Mouse (Mus musculus) T-helper 17 cell (primary cell): ENCODE measurements around the gene Rasgef1a.

Experiments
- in situ Hi-C, 2 experiments: fragments of 300-600 bp; cut with MboI, MseI; formaldehyde crosslinking; loops; 1 replicate in 1 of 2; 2 replicates in 1 of 2; pipeline ENCODE4 v1.15.1; 2025; ENCODE audit warnings: high pct_unique_total_duplicates in 2 of 2

Rasgef1a gene

GRCm38 (mm10) chr6:118022898-118023635 is 11.8 kb downstream of the Rasgef1a start:
- in situ Hi-C loops = no loop called here

DNA sequence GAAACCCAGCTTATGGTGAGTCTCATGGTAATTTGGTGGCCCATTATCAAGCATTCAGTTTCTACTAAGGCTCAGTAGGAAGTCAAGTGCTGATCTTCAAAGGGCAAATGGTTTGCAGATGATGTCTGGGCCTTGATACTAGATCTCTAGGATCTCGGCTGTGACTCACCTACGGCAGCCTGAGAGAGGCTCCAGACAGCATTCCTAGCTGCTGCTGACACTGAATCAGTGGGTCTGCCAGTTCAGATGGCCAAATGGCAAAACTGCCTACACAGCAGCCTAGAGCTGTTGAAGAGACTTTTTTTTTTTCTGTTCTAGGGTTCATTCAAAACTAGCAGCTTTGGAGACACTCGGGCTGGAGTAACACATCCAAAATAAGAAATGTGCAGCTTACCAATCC is 15.8 kb downstream of the Rasgef1a start:
- in situ Hi-C loops = loop anchor here in 1 of 2 experiments (25.0 kb wide), 1 partner anchor 865 kb away; the partner anchor contains the start of gene Cxcl12

DNA sequence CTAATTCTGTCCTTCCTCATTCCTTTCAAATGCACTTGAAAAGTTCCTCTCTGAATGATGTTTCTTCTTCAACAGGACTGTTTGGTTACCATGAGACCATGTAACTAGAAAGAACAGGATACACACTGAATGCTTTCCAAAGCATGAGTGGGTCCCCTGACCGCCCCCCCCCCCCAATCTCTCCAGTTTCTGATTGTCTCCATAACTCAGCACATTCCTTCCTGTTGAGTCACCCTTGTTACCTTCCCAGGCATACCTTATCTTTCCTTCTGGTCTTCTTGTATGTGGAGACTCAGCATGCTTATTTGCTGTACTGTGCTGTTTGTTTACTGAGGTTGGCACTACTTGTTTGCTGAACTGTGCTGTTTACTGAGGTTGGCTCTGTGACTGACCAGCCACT is 20.2 kb downstream of the Rasgef1a start:
- in situ Hi-C loops = loop anchor here in 1 of 2 experiments (25.0 kb wide), 1 partner anchor 869 kb away; the partner anchor contains the start of gene Cxcl12

DNA sequence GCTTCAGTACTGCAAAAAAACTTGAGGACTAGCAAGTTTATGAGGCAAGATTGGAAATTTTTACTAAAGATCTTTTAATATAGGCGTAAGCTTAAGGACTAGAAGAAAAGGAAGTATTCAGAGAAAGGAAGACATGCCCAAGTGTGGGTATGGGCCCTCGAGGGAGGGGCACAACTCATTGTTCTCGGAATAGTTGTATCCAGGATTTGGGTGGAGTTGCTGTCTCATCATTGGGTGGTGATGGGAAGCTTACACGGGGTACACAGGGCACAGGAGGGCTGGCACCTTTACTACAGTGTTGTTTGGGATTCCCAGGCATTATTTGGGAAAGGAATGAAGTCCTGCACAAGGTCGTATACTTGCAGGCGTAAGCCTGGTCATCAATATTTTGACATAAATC is 24.4 kb downstream of the Rasgef1a start:
- in situ Hi-C loops = loop anchor here in 1 of 2 experiments (25.0 kb wide), 1 partner anchor 873 kb away; the partner anchor contains the start of gene Cxcl12

- in situ Hi-C loops = loop anchor here in 1 of 2 experiments (25.0 kb wide), 1 partner anchor 874 kb away; the partner anchor contains the start of gene Cxcl12
These were observed 25.0 kb downstream of the Rasgef1a start for GRCm38 (mm10) chr6:118036118-118036805.

- in situ Hi-C loops = loop anchor here in 1 of 2 experiments (25.0 kb wide), 1 partner anchor 875 kb away; the partner anchor contains the start of gene Cxcl12
These were observed 25.6 kb downstream of the Rasgef1a start for GRCm38 (mm10) chr6:118036866-118037265.

DNA sequence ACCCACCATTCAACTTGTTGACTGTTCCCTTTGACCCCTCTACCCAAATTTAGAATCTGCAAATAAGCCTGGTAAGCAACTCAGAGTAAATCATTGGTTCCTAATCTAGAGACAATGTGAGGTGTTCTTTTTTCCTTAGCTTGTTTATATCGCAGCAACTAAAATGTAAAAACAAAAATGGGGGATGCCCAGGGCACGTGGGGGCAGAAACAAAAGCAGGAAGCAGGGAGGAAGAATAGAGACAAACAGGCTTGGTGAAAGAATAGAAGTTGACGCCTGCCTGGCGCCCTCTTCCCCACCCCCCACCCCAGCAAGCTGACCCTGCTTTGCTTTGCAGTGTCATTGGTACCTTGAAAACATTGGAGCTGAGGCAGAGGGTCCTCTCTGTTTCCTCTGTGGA is 33.9 kb downstream of the Rasgef1a start:
- in situ Hi-C loops = loop anchor here in 1 of 2 experiments (25.0 kb wide), 1 partner anchor 883 kb away; the partner anchor contains the start of gene Cxcl12

- in situ Hi-C loops = loop anchor here in 1 of 2 experiments (25.0 kb wide), 1 partner anchor 884 kb away; the partner anchor contains the start of gene Cxcl12
These were observed 34.7 kb downstream of the Rasgef1a start for GRCm38 (mm10) chr6:118045892-118046291.

DNA sequence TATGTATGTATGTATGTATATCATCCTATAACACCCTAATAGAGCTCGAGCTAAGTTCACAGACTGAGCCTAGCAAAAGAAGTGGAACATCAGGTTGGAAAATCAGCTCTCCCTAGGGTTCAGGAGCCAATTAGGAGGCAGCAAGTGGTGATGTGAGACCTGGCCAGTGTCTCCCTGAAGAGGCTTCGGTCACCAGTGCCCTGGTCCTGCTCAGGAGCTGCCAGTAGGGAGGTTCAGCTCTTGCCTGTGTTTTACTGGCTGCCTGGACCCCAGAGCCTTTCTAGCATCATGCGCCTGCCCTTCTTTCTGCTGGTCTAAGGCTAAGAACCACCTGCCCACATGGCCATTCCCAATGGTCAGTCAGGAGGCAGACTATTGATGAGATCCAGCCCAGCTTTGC is 35.3 kb downstream of the Rasgef1a start:
- in situ Hi-C loops = loop anchor here in 1 of 2 experiments (25.0 kb wide), 1 partner anchor 884 kb away; the partner anchor contains the start of gene Cxcl12

DNA sequence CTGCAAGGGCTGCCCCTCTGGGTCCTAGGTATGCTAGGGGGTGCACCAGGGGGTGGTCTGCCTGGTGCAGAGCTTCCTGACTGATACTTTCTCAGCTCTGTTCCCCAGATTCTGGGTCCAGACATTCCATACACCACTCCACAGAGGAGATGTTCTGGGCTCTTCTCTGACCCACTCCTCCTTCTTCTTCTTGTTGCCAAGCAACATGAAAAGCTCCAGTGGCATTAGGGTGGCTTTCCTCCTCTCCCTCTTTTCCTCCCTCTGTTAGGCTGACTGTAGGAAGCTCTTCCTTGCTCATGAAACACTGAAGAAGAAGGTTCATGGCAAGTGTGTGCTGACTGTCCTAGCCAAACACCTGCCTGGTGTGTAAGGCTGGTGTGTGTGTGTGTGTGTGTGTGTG is 35.7 kb downstream of the Rasgef1a start:
- in situ Hi-C loops = loop anchor here in 1 of 2 experiments (25.0 kb wide), 1 partner anchor 885 kb away; the partner anchor contains the start of gene Cxcl12

DNA sequence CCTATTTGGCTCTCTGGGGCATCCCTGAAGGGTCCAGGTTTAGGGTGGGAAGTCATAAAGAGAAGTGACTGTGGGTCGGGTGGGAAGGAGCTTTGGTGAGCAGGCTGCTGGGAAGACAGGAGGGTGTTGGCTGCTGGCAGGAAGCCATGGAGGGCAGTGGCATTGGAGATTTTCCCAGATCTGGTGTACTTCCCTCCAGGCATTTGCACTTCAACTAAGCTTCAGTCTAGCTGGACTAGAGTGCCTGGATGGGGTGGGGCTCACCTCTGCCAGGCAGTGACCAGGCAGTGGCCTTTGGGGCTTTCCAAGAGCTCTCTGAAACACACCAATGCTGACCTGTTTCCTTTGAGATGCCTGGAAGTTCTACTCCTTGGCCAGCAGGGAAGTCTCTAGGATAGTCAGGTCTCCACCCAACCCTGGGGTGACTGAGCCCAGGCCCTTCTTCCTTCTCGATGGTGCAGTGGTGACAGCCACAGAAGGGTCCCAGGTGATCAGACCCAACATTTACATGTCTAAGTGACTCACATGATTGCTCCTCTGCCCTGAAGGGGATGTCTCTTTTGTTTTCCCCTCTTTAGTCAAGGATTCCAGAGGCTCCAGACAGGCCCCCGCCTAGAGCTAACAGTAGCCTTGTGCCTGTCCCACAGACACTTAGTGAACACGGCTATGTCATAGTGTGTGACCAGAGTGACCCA is 36.7 kb downstream of the Rasgef1a start:
- in situ Hi-C loops = loop anchor here in 1 of 2 experiments (25.0 kb wide), 1 partner anchor 886 kb away; the partner anchor contains the start of gene Cxcl12

GRCm38 (mm10) chr6:118049776-118050175 is 38.5 kb downstream of the Rasgef1a start:
- in situ Hi-C loops = loop anchor here in 1 of 2 experiments (25.0 kb wide), 1 partner anchor 887 kb away; the partner anchor contains the start of gene Cxcl12

DNA sequence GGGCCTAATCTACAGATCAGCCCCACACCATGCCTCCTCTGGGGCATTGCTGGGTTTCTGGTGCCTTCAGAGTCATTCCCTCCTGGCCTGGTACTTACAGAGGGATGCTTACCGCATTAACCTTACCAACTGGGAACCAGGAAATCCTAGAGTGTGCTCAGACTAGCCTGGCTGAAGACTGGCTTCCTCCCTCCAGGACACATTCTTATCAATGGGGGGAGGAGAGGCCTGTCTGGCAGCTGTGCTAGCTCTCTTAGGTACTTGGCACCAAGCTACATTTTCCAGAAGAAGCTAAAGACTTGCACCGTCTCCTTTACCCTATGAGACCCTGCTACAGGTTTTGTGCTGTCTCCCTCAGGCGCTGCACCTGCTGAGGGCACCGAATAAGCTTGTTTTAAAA is 40.2 kb downstream of the Rasgef1a start:
- in situ Hi-C loops = no loop called here

DNA sequence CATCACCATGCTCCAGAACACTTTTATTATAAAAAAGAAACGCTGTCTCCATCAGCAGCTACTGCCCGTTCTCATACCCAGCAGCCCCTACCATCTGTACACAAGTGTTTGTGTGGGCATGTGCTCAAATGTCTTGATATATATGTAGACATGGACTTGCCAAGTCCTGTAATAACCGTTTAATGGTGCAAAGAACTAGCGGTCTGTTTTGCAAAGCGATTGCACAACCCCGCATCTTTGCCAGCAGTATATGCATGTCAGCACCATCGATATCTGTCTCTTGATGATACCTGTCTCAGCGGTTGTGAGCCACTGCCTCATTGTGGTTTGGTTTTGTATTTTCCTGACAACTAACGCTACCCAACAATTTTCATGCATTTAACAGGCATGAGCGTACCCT is 44.0 kb downstream of the Rasgef1a start:
- in situ Hi-C loops = no loop called here

GRCm38 (mm10) chr6:118061266-118061665 is 50.0 kb downstream of the Rasgef1a start:
- in situ Hi-C loops = no loop called here

DNA sequence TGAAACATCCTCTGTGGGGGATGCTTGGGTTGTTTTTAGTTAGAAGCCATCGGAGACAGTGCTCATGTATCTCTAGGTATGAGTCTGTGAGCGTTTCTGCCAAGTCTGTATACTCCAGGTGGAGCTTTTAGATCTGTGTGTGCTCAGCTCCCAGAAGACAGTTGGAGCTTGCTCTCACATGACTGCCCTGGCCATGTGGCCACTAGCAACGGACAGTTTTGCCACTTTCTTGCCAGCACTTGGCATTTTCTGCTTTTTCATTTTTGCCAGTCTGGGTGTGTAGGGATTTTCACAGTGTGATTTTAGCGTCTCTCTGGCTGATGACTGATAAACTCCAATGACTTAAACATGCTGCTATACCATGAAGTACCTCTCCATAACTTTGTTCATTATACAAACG is 52.0 kb downstream of the Rasgef1a start:
- in situ Hi-C loops = no loop called here

DNA sequence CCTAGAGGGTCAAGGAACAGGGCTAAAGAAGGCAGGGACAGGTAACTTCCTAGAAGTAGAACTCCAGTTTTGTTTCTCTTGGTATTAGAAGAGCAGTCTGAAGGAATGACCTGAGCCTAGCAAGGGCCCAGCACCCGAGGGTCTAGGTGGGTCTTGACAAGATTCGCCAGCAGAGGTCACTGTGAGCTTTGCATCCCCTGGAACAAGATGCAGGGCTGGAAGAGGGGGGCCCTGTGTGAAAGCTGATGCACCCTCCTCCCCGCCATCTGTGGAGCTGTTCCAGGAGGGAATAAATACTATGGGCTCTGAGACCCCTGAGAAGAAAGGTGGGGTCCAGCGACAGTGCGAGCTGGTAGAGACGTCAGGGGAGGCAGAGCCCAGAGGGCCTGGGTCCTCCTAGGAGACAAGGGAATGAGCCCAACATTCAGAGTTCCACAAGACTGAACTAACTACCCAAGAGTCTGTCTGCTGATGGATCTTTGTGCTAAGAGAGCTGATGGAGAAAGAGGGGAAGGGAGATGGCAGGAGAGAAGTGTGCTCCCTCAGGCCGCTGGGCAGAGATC is 53.8 kb downstream of the Rasgef1a start:
- in situ Hi-C loops = no loop called here

GRCm38 (mm10) chr6:118065837-118066198 is 54.6 kb downstream of the Rasgef1a start:
- in situ Hi-C loops = no loop called here

DNA sequence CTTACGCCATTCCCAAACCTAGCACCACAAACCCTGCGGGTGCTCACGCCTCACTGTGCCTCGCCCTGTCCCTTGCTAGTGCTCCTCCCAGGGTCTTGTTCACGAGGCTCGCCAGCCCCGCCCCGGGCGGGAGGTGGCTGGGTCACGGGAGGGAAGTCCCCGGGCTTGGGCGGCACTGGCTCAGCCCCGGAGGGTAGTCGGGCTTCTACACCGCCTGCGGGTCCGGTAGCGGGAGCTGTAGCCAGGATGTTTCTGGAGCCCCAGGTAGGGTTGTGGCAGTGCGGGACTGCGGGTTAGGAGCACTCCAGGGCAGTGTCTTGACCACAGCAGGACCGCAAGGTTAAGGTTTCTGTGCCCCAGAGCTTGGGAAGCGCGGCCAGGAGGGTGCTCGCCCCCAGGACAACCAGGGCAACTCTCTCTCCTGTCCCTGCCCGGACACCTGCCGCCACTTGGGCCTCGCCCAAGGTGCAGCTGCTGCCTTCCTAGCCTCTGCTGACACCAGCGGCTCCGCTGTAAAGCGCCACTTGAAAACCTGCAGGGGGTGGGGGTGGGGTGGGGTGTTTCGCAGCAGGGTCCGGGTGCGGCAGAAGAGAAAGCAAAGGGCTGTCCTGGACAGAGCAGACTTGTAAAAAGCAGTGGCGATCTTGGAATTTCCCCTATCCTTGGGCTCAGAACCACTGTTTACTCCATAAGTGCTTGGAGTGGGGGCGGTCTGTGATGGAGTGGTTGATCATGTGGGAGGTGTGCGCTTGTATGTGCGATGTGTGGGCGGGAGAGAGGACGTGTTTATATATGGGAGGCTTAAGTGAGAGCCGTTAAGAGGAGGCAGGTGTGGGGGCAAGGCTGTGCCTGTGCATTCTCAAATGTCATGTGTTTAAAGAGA is 55.2 kb downstream of the Rasgef1a start:
- in situ Hi-C loops = no loop called here

DNA sequence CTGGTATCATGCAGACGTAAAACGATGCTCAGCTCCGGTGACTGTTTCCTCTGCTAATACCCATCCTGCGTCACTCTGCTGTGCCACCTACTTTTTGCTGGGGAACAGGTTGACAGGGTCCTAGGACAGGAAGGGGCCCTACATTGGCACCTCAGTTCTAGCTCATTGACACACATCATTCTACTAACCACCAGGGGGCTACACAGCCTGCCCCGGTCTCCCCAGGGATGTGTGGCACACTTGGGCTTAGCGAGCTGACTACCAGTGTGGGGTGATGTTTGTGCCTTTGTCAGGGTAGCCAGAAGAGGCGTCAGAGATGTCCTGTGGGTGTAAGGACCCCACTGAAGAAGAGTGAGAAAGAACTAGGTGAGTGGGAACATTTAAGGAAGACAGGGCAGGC is 56.5 kb downstream of the Rasgef1a start:
- in situ Hi-C loops = no loop called here
